Mouse (Mus musculus) B cell, adult 62 days (primary cell): ENCODE measurements around the gene Exo5. TPM values are rescaled to one million over a fixed set of nuclear protein-coding genes. Genes with fewer than 3 reads are reported as not detected.

Experiments used
- total RNA-seq: library from RNA; stranded (reverse); gene quantifications from 4 replicates; pipeline ENCODE4 v1.2.4, GENCODE M21; 2023

Exo5 gene
- total RNA-seq: 5.7 to 10.3 TPM (median 7.8 TPM) in 4 replicates

GRCm38 (mm10) chr4:120924554-120925299, at the start of gene Exo5:
Gene Exo5, minus strand, starts transcription at chr4:120925017.

GRCm38 (mm10) chr4:120951428-120951973, 26.7 kb upstream of the Exo5 start, which contains the start of gene Zfp69:
Gene Zfp69, minus strand, starts transcription at chr4:120951699.

Other genes with a start within 250 kb of the Exo5 start
- gene Kcnq4, start 176.4 kb downstream of the Exo5 start, total RNA-seq: not detected in 4 replicates
- 81.7 to 86.2 TPM (median 85.0 TPM) in 4 replicates for gene Nfyc, start 93.4 kb downstream of the Exo5 start, total RNA-seq
- gene Rims3, start 70.2 kb downstream of the Exo5 start, total RNA-seq: 0.55 to 1.6 TPM (median 0.75 TPM) in 4 replicates
- gene Zfp69, start 26.7 kb upstream of the Exo5 start, total RNA-seq: 5.9 to 13.8 TPM (median 9.0 TPM) in 4 replicates
- gene Smap2, start 92.2 kb upstream of the Exo5 start, total RNA-seq: 359 to 364 TPM (median 363 TPM) in 4 replicates
- not detected in 4 replicates for gene Col9a2, start 114.4 kb upstream of the Exo5 start, total RNA-seq
- gene Zmpste24, start 173.2 kb upstream of the Exo5 start, total RNA-seq: 26.3 to 32.4 TPM (median 28.7 TPM) in 4 replicates
- not detected in 4 replicates for gene Tmco2, start 184.2 kb upstream of the Exo5 start, total RNA-seq